Mouse (Mus musculus): Measurements from ENCODE around the gene Hexim1.

DNA sequence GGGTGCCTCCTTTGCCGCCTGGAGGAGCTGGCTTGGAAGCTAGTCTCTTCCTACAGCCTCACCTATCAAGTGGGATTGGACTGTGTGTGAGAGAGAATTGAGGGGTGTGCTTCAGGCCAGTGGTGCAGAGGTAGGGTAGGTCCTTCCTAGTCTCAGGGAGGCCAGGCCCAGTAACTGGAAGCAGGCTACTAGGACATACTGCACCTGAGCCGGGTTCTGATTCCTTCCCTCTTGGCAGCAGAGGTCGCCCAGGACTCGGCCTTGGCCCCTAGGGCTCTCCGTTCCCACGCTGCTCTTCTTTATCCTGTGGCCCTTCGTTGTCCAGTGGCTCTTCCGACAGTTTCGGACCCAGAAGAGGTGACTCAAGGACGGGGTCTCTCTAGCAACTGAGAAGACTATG lies 4.7 kb upstream of the Hexim1 start:
- TF ChIP-seq ZNF384 (IDR thresholded peaks at IDR 0.05; ENCODE audit: low read depth, low read length), result no peak
- no peak for TF ChIP-seq CHD2 (IDR thresholded peaks at IDR 0.05; ENCODE audit: low read depth, low read length)
- no peak for TF ChIP-seq ZC3H11A (IDR thresholded peaks at IDR 0.05; ENCODE audit: borderline replicate concordance, low read depth, low read length)
- TF ChIP-seq HCFC1 (IDR thresholded peaks at IDR 0.05; ENCODE audit: borderline replicate concordance, insufficient read depth, low read length), result no peak
- no peak for TF ChIP-seq MAFK (IDR thresholded peaks at IDR 0.05; ENCODE audit: insufficient read depth, low read depth, low read length)
